Mouse (Mus musculus) layer of hippocampus, adult 9-11 months (tissue): ENCODE data around the gene Spns3.
A peak's percentile ranks its signal among the peaks of the same experiment; 100 is the strongest.

Experiments used
- DNase-seq: peaks from one replicate; pipeline ENCODE4 v3.0.0; 2022

The Spns3 gene

DNA sequence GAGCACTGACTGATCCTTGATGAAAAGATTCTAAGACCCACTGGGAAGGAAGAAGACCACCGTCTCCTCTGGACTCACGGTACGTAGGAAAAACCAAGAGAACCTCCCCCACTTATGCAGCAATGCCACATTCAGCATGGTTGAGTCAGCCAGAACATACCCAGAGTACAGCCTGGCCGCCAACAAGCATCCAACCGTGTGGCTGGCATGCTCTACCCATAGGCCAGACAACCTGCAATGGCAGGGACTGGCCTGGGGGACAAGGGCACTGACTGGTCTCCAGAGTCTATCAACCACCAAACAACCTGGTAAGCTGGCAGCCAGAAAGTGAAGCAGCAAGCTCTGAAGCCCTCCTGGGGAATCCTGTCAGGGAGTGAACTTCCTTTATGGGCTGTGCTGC is 41.7 kb downstream of the Spns3 start:
- no peak for DNase-seq

DNA sequence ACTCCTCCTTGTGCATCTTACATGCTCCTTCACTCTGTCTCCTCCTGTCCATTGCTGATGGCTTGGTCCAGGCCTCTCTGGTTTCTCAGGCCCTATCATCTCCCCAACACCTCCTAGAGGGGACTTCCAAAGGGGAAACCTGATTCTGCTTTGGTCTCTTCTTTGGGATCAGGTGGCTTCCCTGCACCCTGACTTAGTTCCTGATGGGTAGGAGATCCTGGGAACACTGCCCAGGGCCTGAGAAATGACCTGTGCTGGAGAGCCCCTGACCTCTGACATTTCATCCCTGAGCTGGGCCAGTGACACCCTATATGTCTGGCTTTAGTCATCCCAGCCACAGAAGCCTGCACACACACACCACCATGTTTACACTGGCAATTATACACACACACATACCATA is 42.7 kb downstream of the Spns3 start:
- DNase-seq, result no peak

DNA sequence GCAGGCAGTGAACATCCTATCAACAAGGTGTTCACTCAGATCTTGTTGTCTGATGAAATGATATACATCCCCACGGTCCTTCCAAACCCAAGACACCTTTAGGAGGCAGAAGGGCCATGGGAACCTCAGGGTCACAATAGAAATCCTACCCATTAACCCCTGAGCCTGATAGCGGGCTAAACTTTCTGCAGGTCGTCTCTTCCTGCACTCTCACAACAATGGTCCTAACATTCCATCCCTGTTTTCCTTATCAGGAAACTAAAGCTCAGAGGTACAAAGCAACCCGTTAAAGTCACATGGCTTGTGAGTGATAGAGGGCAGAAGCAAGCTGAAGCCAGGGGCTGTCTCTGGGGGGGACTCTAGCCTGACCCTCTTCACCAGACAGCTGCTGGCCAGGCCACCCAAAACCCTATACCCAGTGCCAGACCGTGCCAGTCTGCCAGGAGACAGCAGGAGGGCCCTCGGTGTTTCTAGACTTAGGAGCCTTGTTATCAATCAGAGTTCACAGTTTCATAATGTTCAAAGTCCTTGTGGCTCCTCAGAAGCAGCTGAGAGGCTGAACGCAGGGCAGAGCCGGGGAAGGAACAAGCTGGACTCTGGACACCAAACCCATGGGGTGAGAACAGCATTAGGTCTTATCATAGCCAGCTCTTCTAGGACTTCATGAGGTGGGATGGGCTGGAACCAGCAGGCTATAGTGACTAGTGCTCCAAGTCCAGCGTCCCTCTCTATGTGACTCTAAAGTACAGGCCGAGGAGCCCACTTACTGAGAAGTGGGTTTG is 46.1 kb downstream of the Spns3 start:
- no peak for DNase-seq

DNA sequence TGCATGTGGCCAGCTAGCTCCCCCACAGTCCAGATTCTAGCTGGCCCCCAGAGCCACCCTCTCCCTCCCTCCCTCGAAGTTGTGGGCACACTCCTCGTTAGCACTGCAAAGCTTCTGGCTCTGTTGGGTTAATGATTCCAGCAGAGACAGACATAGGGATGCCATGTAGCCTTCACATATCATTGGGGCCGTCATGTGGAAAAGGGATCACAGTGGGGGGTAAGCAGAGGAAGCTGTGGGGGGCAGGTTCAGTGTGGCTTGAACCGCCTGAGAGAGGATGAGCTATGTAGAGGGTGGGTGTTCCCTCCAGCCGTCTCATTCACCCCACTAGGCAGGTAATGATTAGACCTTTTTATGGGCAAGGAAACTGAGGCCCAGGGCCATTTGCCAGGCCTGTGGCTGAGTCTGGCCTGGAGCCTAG is 46.8 kb downstream of the Spns3 start:
- no peak for DNase-seq

DNA sequence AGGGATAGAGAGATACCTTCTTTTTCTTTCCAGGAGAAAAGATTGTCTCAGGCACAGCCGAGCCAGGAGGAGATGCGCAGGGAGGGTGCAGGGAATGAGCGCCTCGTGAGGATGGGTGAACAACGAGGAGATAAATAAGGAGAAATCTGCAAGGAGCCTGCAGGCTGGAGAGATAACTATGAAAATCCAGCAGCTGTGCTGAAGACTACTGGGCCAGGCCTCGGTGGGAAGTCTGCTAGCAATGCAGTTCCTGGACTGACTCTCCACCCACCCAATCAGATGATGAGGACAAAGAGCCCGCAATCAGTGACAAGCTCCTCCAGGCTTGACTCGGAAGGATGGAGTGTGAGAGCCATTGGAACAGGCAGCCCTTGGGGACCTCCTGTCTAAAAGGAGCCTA is 48.1 kb downstream of the Spns3 start:
- no peak for DNase-seq

DNA sequence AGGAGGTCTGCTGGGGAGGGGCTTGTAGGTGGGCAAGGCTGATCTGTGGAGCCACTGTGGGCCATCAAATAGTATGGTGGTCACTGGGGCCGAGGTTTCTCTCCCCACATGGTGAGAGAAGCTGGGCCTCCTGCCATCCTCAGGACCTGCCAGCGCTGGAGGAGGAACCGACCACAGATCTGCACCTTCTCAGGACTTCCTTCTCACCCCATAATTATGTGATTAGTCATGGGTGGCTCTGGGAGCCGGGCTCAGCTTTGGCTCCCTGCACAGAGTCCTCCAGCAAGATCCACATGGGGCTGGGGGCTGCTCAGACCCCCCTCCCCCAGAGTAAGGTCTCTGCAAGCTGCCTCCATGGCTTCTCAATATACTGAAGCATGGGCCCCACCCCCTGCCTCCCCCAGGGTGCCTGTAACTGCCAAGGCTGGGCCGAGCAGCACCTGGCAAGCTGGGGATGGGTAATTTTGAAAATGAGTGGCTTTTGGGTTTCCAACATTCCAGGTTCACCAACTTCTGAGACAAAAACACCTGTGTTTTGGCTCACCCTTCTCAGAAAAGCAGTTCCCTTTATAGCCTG is 48.8 kb downstream of the Spns3 start:
- no peak for DNase-seq

DNA sequence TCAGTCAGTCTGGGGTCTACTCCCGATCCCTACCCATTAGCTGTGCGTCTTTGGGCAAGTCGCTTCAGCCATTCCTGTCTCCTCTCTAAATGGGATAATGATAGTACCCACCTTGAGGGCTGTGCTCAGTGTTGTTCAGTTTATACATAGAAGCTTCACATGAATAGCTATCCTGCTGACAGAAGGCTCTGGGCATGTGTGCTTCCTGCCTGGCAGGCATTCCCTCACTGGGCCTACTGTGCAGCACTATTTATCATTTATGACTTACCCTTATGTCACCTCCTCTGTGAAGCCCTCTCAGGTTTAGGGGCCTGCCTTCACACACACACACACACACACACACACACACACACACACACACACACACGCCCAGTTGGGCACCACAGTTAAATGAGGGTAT is 50.2 kb downstream of the Spns3 start:
- DNase-seq, result peak; percentile 56

DNA sequence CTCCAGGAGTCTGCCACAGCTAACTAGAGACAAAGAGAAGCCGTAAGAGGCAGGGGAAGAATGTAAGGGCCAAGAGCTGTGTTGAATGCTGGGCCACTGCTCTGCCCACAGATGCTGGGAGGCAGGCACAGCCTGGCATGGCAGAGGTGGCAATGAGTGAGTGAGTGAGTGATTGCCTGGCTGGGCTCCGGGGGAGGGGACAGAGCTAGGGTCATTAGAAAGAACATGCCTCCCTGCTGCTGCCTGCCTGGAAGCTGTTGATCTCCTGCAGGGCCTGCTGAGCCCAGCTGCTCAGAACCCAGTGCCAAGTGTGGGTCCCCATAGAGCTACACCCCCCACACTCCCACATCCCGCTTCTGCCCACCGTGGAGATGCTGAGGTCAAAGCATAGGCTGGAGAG is 52.9 kb downstream of the Spns3 start:
- DNase-seq, result no peak

DNA sequence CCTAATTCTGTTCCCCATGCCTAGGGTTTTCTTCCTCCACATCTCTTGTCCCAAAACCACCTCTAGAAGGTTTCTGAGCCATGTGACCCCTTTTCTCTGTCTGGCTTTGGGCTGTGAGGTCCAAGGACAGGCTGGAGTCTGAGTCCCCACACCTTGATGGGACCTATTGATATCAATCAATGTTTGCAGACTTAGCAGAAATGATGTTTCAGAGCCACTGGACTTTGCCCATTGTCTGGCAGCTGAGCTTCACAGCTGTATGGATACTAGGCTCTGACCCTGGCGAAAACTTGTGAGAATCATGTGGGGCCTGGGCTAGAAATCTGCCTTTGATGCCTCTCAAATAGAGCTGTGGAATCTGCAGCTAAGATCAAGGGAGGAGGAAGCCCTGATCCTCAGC is 53.5 kb downstream of the Spns3 start:
- DNase-seq, result no peak

DNA sequence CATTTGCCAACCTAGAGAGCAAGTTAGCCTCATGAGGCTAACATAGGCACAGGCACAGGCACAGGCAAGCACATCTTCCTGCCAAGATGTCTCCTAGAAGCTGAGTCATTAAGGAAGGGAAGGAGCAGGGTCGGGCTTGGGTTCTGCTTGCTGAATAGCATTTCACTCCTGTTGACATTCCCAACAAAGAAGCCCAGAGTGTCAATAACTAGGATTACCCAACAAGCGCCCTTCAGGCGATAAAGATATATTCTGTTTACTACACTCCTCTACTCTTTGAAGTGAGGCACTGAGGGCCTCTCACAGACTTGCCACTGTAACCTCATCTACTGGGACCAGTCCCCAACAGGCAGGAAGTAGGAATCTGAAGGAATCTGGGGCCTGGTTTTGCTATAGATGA is 54.2 kb downstream of the Spns3 start:
- no peak for DNase-seq

DNA sequence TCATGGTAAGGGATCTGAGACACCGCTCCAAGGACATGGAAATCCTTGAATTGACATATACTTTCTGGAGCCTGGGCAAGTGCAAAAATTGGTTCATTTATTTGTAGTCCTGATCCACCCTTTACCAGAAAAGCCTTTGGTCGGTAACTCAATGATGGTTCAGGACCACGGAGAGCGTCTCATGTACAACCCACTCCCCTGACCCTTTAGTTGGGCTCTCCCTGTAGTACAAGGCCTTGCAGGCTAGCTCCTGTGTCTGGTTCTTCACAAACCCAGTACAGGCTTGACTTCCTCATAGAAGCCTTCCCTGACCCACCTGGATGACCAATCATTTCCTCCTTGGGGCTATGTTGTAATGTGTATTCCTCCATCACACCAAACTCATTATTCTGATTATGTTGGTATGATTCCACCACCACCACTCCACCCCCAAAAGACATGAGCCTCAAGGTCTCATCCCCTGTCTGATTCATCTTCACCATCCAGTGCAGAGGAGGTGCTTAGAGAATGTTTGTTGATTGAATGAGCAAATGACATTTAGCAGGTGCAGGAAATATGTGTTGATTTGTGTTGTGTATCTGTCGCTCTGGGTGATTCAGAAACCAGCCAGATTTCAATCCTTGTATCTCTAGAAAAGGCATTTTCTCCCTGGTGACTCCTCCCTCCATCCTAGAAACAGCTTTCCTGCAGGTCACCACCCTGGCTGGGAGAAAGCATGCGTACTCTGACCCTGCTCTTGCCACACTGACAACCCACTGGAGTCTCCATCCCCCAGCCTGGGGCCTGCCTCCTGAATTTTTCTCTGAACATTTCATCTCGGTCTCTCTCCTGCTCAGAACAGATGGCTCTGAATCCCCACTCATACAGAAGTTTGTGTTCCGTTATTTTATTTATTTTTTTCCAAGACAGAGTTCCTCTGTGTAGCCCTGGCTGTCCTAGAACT is 56.0 kb downstream of the Spns3 start:
- no peak for DNase-seq

DNA sequence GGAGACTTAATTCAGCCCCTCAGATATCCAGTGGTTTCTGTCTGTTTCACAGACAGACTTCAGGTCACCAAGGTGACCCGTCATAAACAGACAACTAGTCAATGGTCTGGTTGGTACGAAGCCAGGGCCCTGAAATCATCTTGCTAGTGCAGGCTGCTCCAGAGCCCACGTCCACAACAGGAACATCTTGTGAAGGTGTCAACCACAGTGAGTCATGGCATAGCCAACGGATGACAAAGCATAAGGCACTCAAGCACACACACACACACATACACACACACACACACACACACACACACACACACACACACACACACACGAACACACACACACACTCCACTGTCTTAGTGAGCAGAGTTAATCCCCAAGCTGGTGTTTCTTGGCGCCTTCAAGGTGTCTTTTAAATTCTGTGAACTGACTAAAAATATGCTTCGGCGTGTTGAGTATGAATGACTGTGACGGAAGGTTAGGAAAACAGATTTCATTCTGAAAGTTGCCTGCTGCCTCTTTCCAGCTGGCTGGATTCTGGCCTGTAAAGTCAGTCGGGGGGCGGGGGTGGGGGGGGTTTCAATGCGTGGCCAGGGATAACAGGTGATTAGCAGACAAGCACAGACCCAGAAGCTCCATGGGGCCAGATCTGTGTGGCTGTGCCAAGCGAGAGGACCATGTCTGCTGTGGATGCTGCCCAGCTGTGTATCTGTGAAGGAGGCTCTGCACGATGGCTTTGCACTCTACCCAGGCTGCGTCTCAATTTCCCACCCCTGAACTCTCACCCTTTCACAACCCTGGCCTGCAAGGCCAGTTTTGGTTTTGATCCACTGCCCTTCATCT is 59.0 kb downstream of the Spns3 start:
- DNase-seq, result peak; percentile 52

DNA sequence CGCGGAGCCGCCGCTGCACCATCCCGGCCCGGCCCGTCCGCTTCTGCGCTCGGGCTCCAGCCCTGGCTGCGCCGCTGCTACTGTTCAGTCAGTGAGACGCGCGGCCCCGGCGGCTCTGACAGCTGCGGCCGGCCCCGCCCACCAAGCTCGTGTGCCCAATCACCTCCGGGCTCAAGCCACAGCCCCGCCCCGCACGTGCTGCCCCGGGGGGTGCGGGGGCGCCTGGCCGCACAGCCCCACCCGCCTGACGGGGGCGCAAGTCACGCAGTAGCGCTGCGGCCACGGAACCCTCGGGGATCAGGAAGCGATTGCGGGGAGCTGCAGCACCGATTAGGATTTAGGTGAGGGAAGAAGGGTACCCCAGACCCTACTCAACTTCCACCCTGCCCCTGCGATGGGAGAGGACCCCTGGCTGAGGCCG is 60.4 kb downstream of the Spns3 start, which contains the start of gene Spns2:
Gene Spns2, minus strand, starts transcription at position 24 of the 421 bp plus-strand sequence.
- peak; percentile 97 for DNase-seq

DNA sequence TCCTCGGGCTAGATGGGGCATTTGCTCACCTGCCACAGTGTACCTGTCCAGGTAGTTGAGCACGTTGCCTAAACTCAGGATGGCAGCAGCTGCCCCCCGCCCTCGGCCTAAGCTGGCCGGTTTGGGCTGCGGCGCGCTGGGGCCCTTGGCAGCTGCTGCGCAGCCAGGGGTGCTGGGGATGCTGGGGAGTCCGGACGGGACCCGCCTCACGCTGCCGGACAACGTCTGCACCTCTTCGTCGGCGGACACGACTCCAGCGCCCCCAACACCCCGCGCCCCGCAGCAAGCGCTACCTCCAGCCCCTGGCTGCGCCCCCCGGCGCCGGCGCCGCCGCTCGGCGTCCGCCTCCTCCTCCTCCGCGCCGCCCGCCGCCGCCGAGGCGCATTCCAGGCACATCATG is 60.9 kb downstream of the Spns3 start:
- no peak for DNase-seq

DNA sequence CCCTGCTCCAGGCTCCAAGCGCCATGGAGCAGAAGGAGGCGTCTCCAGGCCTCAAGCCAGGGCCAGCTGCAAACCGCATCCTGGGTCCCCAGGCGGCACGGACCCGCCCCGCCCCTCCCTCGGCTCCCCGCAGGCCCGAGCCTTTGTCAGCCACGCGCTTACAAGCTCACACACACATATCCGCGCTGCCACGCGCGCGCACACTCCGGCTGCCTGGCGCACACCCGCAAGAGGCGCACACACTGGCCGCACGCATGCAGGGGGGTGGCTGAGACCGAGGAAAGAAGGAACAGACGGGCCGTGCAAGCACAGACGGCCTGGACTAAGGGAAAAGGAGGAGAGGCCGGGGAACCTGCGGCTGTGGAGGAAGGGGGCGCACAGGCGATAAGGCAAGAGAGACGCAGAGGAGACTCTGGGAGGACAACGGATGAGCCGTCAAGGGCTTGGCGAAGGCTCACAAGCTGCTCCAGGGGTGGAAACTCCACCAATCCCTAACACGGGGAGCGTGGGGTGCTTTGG is 61.5 kb downstream of the Spns3 start:
- peak; percentile 87 for DNase-seq

DNA sequence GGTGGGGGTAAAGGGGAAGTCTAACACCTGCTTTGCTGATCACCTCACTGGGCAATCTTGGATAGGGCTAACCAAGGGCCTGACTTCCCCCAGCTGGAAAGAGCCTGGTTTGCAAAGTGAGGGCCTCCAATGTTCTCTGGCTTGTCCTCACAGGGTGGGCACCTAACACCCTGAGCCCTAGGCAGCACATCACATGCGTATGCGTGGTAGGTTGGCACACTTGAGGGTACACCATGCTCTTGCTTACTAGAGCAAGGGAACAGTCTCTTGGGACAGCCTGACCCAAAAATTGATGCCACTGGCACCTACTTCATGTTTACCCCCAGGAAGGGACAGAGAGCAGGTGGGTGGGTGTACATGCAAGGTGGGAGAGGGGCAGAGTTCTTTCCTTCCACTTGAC is 62.6 kb downstream of the Spns3 start:
- no peak for DNase-seq

DNA sequence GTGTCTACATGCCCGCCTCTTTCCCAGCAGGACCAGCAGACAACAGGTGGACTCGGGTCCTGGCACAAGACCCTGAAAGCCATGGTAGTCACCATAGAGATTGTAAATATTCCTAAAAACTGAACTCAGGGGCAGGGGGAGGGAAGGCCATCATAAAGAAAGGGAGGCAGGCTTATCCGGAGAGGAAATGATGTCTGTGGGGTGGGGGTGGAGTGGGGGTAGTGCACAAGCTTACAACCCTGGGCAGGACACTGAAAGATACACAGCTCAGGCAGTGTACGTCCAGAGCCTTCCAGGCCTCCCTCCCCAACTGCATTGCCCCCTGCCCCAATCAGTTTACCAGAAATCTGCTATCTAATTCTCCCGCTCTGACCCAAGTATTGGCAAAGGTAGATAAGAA is 63.1 kb downstream of the Spns3 start:
- no peak for DNase-seq

DNA sequence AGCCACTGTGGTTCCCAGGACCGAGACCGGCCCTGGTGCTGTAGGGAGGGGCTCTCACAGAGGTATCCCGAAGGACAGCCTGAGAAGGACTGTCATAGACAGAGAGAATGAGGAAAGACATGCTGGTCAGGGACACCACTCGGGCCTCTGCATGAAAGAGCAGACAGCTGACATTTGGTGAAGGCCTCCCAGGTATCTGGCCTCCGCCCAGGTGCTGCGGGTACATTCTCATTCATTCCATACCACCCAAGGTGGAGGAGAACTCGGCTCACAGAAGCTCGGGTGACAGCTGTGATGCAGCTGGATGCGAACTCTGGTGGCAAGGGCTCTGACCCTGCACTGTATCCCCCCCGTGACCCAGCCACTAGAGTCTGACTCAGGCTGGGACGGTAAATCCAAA is 64.3 kb downstream of the Spns3 start:
- DNase-seq, result no peak

DNA sequence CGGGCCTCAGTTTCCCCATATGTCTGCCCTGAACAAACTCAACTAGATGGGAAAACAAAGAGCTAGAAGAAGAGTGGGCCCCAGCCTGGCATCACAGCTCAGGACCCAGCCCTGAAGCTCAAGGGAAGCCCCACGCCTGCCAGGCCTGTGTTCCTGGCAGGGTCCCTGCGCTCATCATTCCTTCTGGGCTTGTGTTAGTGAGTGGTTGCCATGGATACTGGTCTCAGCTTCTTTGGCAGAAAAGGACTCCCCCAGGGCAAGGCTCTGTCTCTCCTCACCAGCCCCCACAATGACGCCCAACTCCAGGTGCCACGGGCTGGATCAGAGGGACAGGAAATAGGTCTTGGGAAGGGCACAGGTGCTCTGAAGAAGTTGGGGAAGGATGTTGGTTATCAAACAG is 65.1 kb downstream of the Spns3 start:
- DNase-seq, result peak; percentile 70

DNA sequence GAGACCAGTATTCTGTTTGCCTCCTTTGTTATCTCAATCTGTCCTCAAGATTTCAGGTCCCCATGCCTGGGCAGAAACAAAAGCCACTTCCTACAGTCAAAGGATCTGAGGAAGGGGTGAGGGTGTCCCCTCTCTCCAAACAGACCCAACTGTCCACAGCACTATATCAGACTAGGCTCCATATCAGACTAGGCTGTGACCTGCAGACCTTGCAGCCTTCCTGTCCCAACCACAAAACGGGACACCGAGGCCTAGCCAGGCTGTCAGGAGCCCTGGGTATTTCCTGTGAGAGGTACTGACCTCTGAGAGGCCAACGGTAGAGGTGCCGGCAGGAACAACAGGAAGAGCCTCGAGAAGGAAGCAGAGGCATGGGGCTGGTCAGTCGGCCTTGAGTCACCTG is 65.8 kb downstream of the Spns3 start:
- no peak for DNase-seq

DNA sequence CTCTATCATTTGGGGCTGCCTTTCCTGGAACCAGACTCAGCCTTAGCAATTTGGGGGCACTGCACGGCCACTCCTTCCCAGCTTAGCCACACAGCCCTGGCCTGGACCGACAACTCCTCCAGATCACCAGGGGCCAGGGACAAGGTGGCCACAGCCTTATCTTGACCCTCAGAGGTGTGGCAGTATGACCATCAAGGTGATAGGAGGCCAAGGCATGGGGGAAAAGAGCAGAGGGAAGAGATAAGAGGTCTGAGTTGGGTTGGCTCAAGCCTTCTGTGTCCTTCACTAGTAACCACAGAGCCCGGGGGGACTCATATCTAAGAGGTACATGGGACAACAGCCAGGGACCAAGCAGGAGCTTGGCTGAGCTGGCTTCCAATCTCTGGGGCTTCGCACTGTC is 68.4 kb downstream of the Spns3 start:
- no peak for DNase-seq

DNA sequence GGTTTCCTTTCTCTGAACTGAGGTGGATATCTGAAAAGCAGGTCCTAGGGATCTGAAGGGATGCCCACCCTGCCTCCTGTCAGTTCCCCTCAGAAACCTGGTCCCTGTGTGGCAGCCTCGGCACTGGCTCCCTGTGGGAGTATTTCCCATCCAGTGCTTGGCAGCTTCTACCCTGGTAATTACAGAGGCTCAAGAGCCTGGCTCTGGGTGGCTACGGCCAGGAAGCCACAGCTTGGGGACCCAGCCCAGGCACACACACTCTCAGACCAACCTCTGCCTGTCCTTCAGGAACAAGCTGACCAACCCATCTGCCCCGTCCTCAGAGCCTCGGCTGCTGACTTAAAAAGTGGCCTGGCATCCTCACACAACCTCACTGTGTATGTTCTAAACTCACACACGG is 69.0 kb downstream of the Spns3 start:
- DNase-seq, result no peak

DNA sequence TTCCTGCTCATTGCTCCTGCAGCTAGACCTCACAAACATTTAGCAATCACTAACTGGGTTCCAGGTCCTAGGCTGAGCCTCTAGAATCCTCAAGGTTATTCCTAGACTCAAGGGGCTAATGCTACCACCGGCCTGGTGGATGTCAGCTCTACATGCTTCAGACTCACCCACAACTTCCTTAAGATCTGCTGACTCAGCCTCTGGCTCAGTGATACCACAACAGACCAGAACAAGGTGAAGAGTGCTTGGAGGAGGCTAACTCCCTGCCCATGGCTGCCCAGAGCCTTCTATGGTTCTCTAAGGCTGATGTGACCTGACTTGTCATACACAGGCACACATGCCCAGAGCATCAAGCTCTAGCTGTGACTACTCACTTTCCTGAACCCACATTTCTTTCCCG is 70.8 kb downstream of the Spns3 start:
- DNase-seq, result no peak
